Mouse (Mus musculus): Measurements from ENCODE around the gene Plch2. TPM values are rescaled to one million over a fixed set of nuclear protein-coding genes. Genes with fewer than 3 reads are reported as not detected.
A peak's percentile ranks its signal among the peaks of the same experiment; 100 is the strongest.

Gene Plch2
- polyA plus RNA-seq, 1 experiment from 2014 or later = 11.1 TPM

DNA sequence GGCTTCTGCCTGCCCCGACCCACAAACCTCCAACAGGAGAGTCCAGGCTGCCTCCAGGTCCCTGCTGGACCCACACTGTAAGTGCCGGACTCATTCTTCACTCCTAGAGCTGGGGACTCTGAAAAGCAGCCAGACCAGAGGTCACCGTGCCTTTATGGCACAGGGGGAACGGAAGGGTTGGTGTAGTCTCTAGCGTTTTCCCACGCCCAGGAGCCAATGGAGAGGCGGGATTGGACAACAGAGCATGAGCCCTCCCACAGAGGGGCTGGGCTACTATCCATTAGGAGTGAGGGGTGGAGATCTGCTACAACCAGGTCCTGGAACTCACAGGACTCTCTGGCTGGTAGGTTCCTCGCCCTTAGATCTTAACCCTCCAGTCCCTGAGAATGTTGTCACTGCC, 110.3 kb downstream of the Plch2 start:
- Histone ChIP-seq H3K9me3 (no peaks in the 10 kb centered on the region), H3K27me3 (peaks cover 30% of the 10 kb centered on the region), H3K4me1 (peaks cover 16% of the 10 kb centered on the region), H3K4me2 (peak overlapping the region; percentile 61), H3K9ac (peak overlapping the region; percentile 27; the same call in 1 of the 2 replicates), H3K4me3 (peak overlapping the region; percentile 26), H3K27ac (no peak overlapping the region), H3K36me3 (no peaks in the 10 kb centered on the region)
- 4% methylated on average over 8 of the region's 8 CpGs for WGBS
- ATAC-seq (ENCODE audit: borderline replicate concordance, extremely low read depth, low FRiP score, low TSS enrichment) = peak; percentile 86

DNA sequence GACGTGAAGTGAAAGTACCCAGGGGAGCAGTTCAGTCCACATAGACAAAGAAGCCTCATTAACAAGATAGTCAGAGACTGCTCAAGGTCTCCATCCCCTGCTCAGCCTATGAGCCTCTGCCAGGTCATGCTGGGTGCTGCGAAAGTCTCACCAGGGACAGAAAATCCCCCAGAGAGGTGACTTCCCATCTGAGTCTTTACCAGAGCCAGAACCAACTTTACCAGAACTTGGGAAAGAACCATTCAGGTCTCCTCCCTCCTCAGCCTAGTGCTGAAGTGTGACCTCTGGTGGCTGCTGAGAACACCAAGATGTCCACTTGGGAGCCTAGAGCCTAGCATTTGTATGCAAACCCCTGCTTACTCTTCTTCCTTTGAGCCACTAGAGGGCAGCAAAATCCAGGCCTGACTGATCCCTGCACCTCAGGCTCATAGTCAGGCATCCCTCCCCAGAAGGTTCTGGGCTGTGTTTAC, 112.4 kb downstream of the Plch2 start:
- WGBS = 28% methylated on average over 2 of the region's 2 CpGs
- Histone ChIP-seq H3K27ac (no peak overlapping the region), H3K27me3 (peaks cover 12% of the 10 kb centered on the region), H3K4me2 (no peak overlapping the region), H3K4me3 (no peak overlapping the region), H3K9me3 (no peaks in the 10 kb centered on the region), H3K4me1 (peaks cover 16% of the 10 kb centered on the region), H3K36me3 (no peaks in the 10 kb centered on the region), H3K9ac (no peak overlapping the region)
- peak; percentile 62; the same call in 1 of the 2 replicates for ATAC-seq (ENCODE audit: borderline replicate concordance, extremely low read depth, low FRiP score, low TSS enrichment)

DNA sequence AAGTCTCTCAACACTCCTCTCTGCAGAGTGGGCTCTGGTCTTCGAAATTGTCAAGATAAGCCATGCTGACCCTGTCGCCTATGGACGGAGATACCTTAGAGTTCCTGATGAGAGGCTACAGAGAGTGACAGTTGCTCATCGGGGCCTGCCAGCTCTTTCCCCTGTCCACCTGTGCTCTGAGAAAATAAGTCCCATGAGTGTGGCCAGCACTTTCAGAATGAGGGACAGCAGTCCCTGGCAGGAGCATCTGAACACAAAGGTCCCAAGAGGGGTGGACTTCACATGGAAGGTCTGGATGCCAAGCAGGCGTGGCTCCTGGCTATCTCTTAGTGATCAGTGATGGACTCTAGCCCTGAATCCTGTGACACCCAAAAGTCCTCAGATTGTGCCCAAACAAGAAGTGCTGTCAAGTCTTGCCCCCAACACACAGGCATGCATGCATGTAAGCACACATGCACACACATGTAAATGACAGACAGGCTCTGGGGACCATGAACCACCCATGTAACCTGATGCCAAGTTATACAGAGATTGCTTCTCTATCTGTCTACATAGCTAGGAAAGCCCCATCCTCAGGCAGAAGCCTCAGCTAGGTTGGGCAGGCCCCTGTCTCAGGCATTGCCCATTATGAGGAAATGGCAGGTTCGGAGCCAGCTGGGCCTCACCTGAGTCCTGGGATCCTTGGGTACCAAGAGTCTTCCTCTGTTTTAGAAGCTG, 113.1 kb downstream of the Plch2 start:
- no peak for ATAC-seq (ENCODE audit: borderline replicate concordance, extremely low read depth, low FRiP score, low TSS enrichment)
- Histone ChIP-seq H3K4me2 (no peak overlapping the region), H3K27me3 (peaks cover 5% of the 10 kb centered on the region), H3K4me3 (no peak overlapping the region), H3K9me3 (no peaks in the 10 kb centered on the region), H3K4me1 (peaks cover 13% of the 10 kb centered on the region), H3K27ac (no peak overlapping the region), H3K36me3 (no peaks in the 10 kb centered on the region), H3K9ac (no peak overlapping the region)
- WGBS = 78% methylated on average over 6 of the region's 6 CpGs

DNA sequence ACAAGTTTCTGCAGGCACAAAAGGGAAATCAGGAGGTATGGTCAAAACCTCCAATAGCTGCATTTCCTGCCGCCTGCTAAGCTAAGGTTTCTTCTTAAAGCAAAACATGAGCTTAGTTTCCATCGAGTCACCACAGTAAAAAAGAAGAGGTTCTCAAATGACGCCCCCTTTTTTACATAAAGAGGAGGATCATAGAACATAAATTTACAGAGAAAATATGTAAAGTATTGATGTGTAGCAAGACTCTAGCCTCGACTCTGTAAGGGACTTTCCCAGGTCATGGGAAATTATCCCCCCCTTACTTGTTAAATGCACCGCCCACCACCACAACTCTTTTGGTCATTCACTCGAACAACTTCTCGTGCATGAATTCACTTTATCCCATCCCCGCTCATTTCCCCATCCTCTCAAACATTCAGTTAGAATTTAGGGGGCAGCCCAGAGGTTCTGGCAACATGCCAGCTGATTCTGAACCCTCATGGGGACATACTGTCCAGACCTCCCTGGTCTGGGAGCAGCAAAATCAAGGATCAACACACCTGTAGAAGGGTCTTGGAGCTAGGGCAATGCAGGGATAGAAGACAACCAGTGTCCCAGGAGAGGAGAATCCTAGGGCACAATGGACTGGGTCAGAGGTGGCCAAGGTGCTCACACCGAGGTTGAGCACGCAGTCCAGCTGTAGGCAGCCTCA, 113.8 kb downstream of the Plch2 start:
- H3K9me3 ChIP-seq = no peaks in the 10 kb centered on the region
- peaks cover 8% of the 10 kb centered on the region for H3K4me1 ChIP-seq
- 78% methylated on average over 10 of the region's 10 CpGs for WGBS
- no peaks in the 10 kb centered on the region for H3K27me3 ChIP-seq
- no peak overlapping the region for H3K27ac ChIP-seq
- H3K4me3 ChIP-seq = no peak overlapping the region
- no peak for ATAC-seq (ENCODE audit: borderline replicate concordance, extremely low read depth, low FRiP score, low TSS enrichment)
- no peaks in the 10 kb centered on the region for H3K36me3 ChIP-seq
- H3K4me2 ChIP-seq = no peak overlapping the region
- no peak overlapping the region for H3K9ac ChIP-seq

DNA sequence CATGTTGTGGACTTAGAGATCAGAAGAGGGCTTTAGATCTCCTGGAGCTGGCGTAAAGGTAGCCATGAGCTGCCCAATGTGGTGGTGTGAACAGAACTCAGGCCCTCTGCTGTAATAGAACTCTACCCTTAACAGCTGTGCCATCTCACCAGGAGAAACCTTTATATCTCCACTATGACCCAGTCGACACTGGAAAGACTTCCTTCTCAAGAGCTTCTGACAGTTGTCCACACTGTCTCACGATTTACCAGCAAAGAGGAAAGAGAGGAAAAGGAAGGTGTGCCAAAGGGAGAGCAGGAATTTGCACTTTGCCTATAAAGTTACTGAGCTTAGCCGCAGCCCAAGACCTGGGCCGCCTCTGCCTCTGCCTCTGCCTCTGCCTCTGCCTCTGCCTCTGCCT, 114.8 kb downstream of the Plch2 start:
- no peak overlapping the region for H3K4me3 ChIP-seq
- WGBS = 79% methylated on average over 5 of the region's 5 CpGs
- no peak for ATAC-seq (ENCODE audit: borderline replicate concordance, extremely low read depth, low FRiP score, low TSS enrichment)
- no peaks in the 10 kb centered on the region for H3K9me3 ChIP-seq
- no peaks in the 10 kb centered on the region for H3K36me3 ChIP-seq
- no peak overlapping the region for H3K4me2 ChIP-seq
- H3K4me1 ChIP-seq = peaks cover 8% of the 10 kb centered on the region
- H3K27me3 ChIP-seq = no peaks in the 10 kb centered on the region
- no peak overlapping the region for H3K9ac ChIP-seq
- H3K27ac ChIP-seq = no peak overlapping the region

DNA sequence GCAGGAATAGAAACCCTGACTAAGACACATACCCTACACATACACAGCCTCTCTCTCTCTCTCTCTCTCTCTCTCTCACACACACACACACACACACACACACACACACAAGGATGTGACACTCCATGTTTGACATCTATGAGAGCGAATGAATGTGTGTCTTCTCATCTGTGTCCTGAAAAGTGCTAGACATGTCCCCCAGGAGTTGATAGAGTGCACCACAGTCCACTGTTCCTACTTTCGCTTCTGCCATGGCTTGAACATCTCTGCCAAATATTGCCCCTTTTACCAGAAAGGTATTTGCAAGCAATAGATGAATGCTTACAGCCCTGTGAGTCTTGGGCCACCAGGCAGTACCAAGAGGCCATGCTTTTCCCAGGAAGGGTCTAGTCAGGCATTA, 116.4 kb downstream of the Plch2 start:
- no peaks in the 10 kb centered on the region for H3K9me3 ChIP-seq
- no peaks in the 10 kb centered on the region for H3K4me1 ChIP-seq
- H3K27me3 ChIP-seq = no peaks in the 10 kb centered on the region
- H3K36me3 ChIP-seq = no peaks in the 10 kb centered on the region
- H3K27ac ChIP-seq = no peak overlapping the region
- no peak overlapping the region for H3K9ac ChIP-seq
- ATAC-seq (ENCODE audit: borderline replicate concordance, extremely low read depth, low FRiP score, low TSS enrichment) = no peak
- H3K4me3 ChIP-seq = no peak overlapping the region
- no peak overlapping the region for H3K4me2 ChIP-seq
- WGBS = 78% methylated on average over 2 of the region's 2 CpGs

DNA sequence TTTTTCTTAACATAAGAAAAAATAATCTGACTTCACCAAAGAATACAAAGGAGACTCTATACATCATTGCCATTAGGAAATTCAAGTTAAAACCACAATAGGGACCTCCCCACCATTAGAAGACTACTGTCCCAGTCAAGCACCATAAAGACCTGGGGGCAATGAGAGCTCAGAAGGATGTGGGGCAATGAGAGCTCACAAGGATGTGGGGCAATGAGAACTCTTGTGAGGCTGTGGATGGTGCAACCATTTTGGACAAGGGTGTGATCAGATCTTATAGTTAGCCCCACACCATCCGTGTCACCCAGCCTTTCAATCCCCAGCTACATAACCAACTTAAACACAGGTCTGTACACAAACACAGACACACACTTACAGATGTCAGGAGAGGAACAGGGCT, 118.8 kb downstream of the Plch2 start:
- Histone ChIP-seq H3K9ac (no peak overlapping the region), H3K4me3 (no peak overlapping the region), H3K27ac (no peak overlapping the region), H3K9me3 (no peaks in the 10 kb centered on the region), H3K4me1 (no peaks in the 10 kb centered on the region), H3K36me3 (no peaks in the 10 kb centered on the region), H3K27me3 (no peaks in the 10 kb centered on the region), H3K4me2 (no peak overlapping the region)
- WGBS = 68% methylated on average over 1 of the region's 1 CpGs
- no peak for ATAC-seq (ENCODE audit: borderline replicate concordance, extremely low read depth, low FRiP score, low TSS enrichment)

DNA sequence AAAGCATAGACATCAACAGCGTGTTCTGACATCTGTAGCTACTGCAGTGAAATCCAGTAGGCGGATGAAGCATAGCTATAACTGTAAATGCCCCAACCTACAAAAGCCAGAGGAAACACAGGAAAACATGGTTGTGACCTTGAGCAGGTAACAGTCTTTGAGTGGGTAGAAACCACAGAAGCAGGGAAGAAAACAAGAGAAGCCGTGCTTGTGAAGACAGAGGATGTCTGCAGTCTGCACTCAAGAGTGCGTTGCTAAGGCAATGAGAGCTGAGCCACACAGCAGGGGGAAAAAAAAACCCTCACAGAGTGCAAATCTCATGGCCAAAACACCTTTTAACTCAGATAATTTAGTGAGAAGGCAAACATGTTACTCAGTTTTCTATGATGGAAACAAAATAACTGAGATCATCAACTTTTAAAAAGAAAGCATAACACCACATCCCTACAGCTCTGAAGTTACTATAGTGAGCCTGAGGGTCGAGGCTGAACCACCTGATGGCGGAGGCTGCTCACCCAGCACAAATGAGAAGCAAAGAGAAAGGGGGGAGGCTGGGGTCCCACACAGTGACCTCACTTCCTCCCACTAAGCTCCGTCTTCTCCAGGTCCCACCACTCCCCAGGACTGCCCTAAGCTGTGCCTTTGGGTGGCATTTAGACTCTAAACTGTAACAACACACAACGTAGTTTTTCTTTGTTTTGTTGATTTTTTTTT, 119.9 kb downstream of the Plch2 start:
- Histone ChIP-seq H3K36me3 (no peaks in the 10 kb centered on the region), H3K9me3 (no peaks in the 10 kb centered on the region), H3K27me3 (no peaks in the 10 kb centered on the region), H3K9ac (no peak overlapping the region), H3K4me1 (no peaks in the 10 kb centered on the region), H3K4me3 (no peak overlapping the region), H3K27ac (no peak overlapping the region), H3K4me2 (no peak overlapping the region)
- ATAC-seq (ENCODE audit: borderline replicate concordance, extremely low read depth, low FRiP score, low TSS enrichment) = no peak
- WGBS = 50% methylated on average over 8 of the region's 8 CpGs

DNA sequence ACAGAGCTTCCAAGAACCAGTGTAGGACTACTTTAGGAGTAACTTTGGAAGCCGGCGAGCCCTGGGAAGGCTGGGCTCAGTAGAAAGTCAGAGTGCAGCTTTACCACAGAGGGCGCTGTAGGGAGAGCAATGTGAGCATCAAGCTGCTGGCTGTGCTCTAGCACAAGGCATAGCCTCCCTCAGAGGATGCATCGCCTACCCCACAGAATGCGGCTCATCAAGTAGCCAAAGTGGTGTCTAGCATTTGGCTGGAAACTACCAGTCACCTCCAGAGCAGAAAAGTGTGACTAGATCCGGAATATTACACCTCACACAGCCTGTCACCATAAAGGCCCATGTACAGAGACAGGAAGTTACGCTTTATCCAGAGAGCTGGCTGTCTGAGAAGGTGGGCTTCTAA, 120.8 kb downstream of the Plch2 start:
- Histone ChIP-seq H3K36me3 (no peaks in the 10 kb centered on the region), H3K4me2 (no peak overlapping the region), H3K9ac (no peak overlapping the region), H3K4me3 (no peak overlapping the region), H3K9me3 (no peaks in the 10 kb centered on the region), H3K4me1 (no peaks in the 10 kb centered on the region), H3K27ac (no peak overlapping the region), H3K27me3 (no peaks in the 10 kb centered on the region)
- no peak for ATAC-seq (ENCODE audit: borderline replicate concordance, extremely low read depth, low FRiP score, low TSS enrichment)
- 72% methylated on average over 7 of the region's 7 CpGs for WGBS

DNA sequence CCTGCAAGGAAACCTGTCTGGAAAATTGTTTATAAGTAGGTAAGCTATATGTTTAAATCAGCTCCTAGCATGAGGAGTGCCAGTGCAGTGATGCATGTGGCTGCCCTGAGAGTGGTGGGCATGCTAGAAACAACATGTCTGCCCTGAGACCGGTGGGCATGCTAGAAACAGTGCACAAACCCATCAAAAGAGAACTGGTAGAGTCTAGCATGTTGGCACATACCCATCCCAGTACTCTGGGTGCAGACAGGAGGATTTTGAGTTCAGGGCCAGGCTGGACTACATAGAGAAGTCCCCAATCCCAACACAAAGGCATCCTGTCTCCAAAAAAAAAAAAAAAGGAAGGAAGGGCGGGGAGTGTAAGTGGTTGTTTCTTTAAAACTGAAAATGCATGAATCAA, 121.8 kb downstream of the Plch2 start:
- Histone ChIP-seq H3K4me3 (no peak overlapping the region), H3K36me3 (no peaks in the 10 kb centered on the region), H3K4me2 (no peak overlapping the region), H3K27me3 (no peaks in the 10 kb centered on the region), H3K27ac (no peak overlapping the region), H3K4me1 (no peaks in the 10 kb centered on the region), H3K9ac (no peak overlapping the region), H3K9me3 (no peaks in the 10 kb centered on the region)
- ATAC-seq (ENCODE audit: borderline replicate concordance, extremely low read depth, low FRiP score, low TSS enrichment) = no peak
- 75% methylated on average over 2 of the region's 2 CpGs for WGBS

DNA sequence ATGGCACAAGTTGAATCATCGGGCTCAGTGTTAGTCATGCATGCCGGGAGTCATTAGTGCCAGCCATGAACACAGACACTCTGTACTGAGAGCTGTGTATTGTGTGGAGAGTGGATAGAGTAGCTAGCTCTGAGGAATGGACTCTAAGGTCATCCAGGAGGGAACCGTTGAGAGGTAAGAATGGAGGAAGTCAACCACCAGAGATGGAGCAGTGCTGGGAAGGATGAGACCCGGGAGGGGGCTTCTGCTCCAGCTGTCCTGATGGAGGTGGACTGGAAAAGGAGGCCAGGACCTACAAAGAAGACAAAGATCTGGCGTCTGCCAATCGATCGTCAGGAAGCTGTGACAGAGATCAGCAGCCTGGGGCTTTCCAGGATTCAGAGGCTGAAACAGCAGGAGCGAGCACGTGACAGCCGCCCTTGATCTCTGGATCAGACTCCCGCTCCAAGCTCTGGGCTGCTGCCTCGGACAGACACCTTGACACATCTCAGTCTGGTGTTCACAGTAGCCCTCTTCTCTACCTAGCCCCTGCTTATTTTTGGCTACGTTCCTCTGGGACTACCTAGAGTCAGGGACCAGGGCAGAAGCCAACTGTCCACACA, 123.2 kb downstream of the Plch2 start:
- WGBS = 47% methylated on average over 13 of the region's 13 CpGs
- Histone ChIP-seq H3K4me3 (no peak overlapping the region), H3K27ac (no peak overlapping the region), H3K27me3 (no peaks in the 10 kb centered on the region), H3K4me2 (no peak overlapping the region), H3K36me3 (no peaks in the 10 kb centered on the region), H3K4me1 (peaks cover 3% of the 10 kb centered on the region), H3K9ac (no peak overlapping the region), H3K9me3 (no peaks in the 10 kb centered on the region)
- no peak for ATAC-seq (ENCODE audit: borderline replicate concordance, extremely low read depth, low FRiP score, low TSS enrichment)

Data from lung, embryonic 15.5 days (tissue).